Mouse (Mus musculus): ENCODE measurements around the gene Arhgap9. TPM values are rescaled to one million over a fixed set of nuclear protein-coding genes. Genes with fewer than 3 reads are reported as not detected.

The Arhgap9 gene
- total RNA-seq, 2 experiments from 2014 or later: 4.0 to 5.4 TPM

Other genes starting within 250 kb of the Arhgap9 start
- gene Agap2, start 246.7 kb upstream of the Arhgap9 start, total RNA-seq (2021): 1 to 10 TPM; 4.2 to 6.1 TPM
- gene Os9, start 200.8 kb upstream of the Arhgap9 start, total RNA-seq (2021): 10 to 100 TPM; 23.2 to 28.8 TPM
- gene B4galnt1, start 156.7 kb upstream of the Arhgap9 start, total RNA-seq (2021): 1 to 10 TPM; 1.8 to 7.9 TPM
- 1 to 10 TPM; 8.0 to 9.2 TPM for gene Slc26a10, start 141.3 kb upstream of the Arhgap9 start, total RNA-seq (2021)
- gene Arhgef25, start 131.9 kb upstream of the Arhgap9 start, total RNA-seq (2021): 10 to 100 TPM in 1 of 2 experiments, 1 to 10 TPM in 1; 8.9 to 10.1 TPM
- gene Dtx3, start 126.2 kb upstream of the Arhgap9 start, total RNA-seq (2021): 10 to 100 TPM; 18.1 to 21.2 TPM
- gene Pip4k2c, start 110.4 kb upstream of the Arhgap9 start, total RNA-seq (2021): 10 to 100 TPM; 30.3 to 30.8 TPM
- under 1 TPM; 0.41 to 0.89 TPM for gene Kif5a, start 58.6 kb upstream of the Arhgap9 start, total RNA-seq (2021)
- 100 to 1,000 TPM; 139 to 146 TPM for gene Dctn2, start 55.6 kb upstream of the Arhgap9 start, total RNA-seq (2021)
- gene Mbd6, start 32.9 kb upstream of the Arhgap9 start, total RNA-seq (2021): 10 to 100 TPM; 16.7 to 20.2 TPM
- 10 to 100 TPM; 43.7 to 44.8 TPM for gene Mars, start 10.2 kb upstream of the Arhgap9 start, total RNA-seq (2021)
- gene Gli1, start 20.0 kb downstream of the Arhgap9 start, total RNA-seq (2021): under 1 TPM; 0.82 to 0.87 TPM
- gene Inhbe, start 32.4 kb downstream of the Arhgap9 start, total RNA-seq (2021): not detected
- not detected for gene Inhbc, start 48.5 kb downstream of the Arhgap9 start, total RNA-seq (2021)
- gene R3hdm2, start 58.4 kb downstream of the Arhgap9 start, total RNA-seq (2021): 100 to 1,000 TPM; 146 to 169 TPM
- gene Stac3, start 179.7 kb downstream of the Arhgap9 start, total RNA-seq (2021): under 1 TPM; 0.37 to 0.54 TPM
- gene Ndufa4l2, start 193.0 kb downstream of the Arhgap9 start, total RNA-seq (2021): 10 to 100 TPM; 23.9 to 27.0 TPM
- gene Shmt2, start 200.5 kb downstream of the Arhgap9 start, total RNA-seq (2021): 10 to 100 TPM; 39.3 to 44.7 TPM
- gene Nxph4, start 212.6 kb downstream of the Arhgap9 start, total RNA-seq (2021): under 1 TPM; 0.35 to 0.39 TPM